Mouse (Mus musculus) olfactory bulb, adult 2 months (tissue): ENCODE results near the gene Tbc1d24. TPM values are rescaled to one million over a fixed set of nuclear protein-coding genes. Genes with fewer than 3 reads are reported as not detected.

ENCODE experiments used
- H3K27ac ChIP-seq: fragments of 200-500 bp; 2 replicates; pipeline ENCODE4 v1.5.1; 2012; ENCODE audit warnings: low read depth, low read length; ENCODE audit not compliant: insufficient read depth
- H3K4me1 ChIP-seq: fragments of 200-500 bp; 2 replicates; pipeline ENCODE4 v1.6.1; 2012; ENCODE audit warnings: low read length; ENCODE audit not compliant: control insufficient read depth, insufficient read depth
- H3K4me3 ChIP-seq: fragments of 200-500 bp; 2 replicates; pipeline ENCODE4 v1.5.1; 2012; ENCODE audit warnings: mild to moderate bottlenecking, low read depth, low read length, moderate library complexity; ENCODE audit not compliant: insufficient read depth
- CTCF ChIP-seq: fragments of 200-500 bp; IDR thresholded peaks from 2 replicates; pipeline ENCODE4 v1.5.1; 2012; ENCODE audit warnings: low read depth, mild to moderate bottlenecking, low read length, moderate library complexity; ENCODE audit not compliant: insufficient read depth
- POLR2A ChIP-seq: fragments of 200-500 bp; IDR thresholded peaks from 2 replicates; pipeline ENCODE4 v1.6.1; 2012; ENCODE audit warnings: mild to moderate bottlenecking, low read depth, low read length, moderate library complexity; ENCODE audit not compliant: insufficient read depth
- WGBS: fragments of 180-500 bp; shearing (Covaris S2); methylation state at CpG from one replicate; pipeline ENCODE4 v1.1.7; 2018; 5-methylcytosine and 5-hydroxymethylcytosine counted together
- polyA plus RNA-seq: library from polyadenylated mRNA; stranded (reverse); fragments of >200 nt; gene quantifications from 2 replicates; pipeline ENCODE4 v1.2.4, GENCODE M21; 2012; ENCODE audit warnings: low replicate concordance; ENCODE audit not compliant: missing spikeins, insufficient read depth, insufficient read length

Gene Tbc1d24
- polyA plus RNA-seq, 1 experiment: not detected

- Histone ChIP-seq H3K4me1 (peaks cover 21% of the 10 kb centered on the region), H3K4me3 (no peak overlapping the region), H3K27ac (no peak overlapping the region)
- TF ChIP-seq CTCF (no peak), POLR2A (no peak)
- 83% methylated on average over 5 of the region's 5 CpGs for WGBS
Measured at GRCm38 (mm10) chr17:24161466-24161865, 43.9 kb downstream of the Tbc1d24 start.

DNA sequence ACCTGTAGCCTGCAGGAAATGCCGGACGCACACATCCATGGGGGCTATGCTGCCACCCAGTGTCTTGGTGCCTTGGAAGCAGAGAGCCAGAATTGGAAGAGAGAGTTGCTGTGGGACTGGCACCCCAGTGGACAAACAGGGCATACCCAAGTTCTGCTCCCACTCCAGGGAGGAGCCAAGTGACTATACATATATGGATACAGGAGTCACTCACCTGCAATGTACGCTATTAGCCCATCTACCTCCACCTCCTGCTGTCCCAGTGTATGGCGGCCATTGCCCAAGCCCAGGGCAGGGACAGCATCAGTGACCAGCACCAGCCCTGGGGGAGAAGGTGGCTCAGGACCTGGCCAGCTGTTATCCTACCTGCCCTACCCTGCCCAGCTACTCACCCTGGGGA, 47.8 kb downstream of the Tbc1d24 start:
- Histone ChIP-seq H3K4me3 (no peak overlapping the region), H3K27ac (no peak overlapping the region), H3K4me1 (peaks cover 8% of the 10 kb centered on the region)
- 93% methylated on average over 4 of the region's 4 CpGs for WGBS
- TF ChIP-seq CTCF (no peak), POLR2A (no peak)

DNA sequence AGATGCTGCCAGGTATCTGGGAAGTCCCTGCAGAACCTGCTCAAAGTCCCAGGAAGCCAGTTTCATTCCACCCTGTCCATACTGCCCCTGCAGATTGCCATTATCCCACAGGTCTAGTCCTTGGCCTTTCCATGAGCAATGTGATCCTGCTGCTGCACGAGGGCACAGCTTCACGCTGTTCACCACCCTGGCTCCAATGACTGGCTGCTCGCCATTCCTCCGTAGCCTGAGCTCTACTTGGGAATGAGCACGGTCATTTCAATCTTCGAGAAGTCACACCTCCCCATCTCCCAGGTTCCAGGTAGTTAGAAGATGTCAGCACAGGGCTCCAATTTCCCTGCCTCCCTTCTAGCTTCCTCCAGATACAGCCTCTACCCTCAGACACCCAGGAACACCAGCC, 48.2 kb downstream of the Tbc1d24 start:
- TF ChIP-seq POLR2A (no peak), CTCF (no peak)
- WGBS: 89% methylated on average over 6 of the region's 6 CpGs

DNA sequence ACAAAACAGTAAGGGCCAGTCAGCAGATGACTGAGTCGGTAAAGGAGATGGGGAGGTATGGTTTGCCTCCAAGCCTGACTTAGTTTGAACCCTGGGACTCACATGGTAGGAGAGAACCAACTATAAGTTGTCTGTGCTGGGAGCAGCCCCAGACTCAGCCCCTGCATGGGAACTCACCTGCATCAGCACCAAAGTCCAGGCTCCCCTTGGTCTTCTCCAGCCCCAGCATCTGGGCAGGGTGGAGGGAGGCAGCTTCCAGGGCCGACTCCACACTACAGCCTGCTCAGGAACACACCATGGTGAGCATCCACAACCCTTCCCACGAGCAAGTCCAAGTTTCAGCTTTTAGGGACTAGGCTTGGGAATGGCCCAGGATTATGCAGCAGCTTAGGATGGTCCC, 49.0 kb downstream of the Tbc1d24 start:
- Histone ChIP-seq H3K4me1 (peaks cover 9% of the 10 kb centered on the region), H3K4me3 (no peak overlapping the region), H3K27ac (no peak overlapping the region)
- TF ChIP-seq CTCF (no peak), POLR2A (no peak)
- 89% methylated on average over 3 of the region's 3 CpGs for WGBS

More for the DNA sequence above, 48.2 kb downstream of the Tbc1d24 start:
- Histone ChIP-seq H3K27ac (no peak overlapping the region), H3K4me3 (no peak overlapping the region), H3K4me1 (peaks cover 10% of the 10 kb centered on the region)

- 94% methylated on average over 9 of the region's 9 CpGs for WGBS
- peaks cover 8% of the 10 kb centered on the region for H3K4me1 ChIP-seq
- no peak overlapping the region for H3K4me3 ChIP-seq
- no peak overlapping the region for H3K27ac ChIP-seq
- TF ChIP-seq POLR2A (no peak), CTCF (no peak)
Measured at GRCm38 (mm10) chr17:24155742-24156141, 49.6 kb downstream of the Tbc1d24 start.

DNA sequence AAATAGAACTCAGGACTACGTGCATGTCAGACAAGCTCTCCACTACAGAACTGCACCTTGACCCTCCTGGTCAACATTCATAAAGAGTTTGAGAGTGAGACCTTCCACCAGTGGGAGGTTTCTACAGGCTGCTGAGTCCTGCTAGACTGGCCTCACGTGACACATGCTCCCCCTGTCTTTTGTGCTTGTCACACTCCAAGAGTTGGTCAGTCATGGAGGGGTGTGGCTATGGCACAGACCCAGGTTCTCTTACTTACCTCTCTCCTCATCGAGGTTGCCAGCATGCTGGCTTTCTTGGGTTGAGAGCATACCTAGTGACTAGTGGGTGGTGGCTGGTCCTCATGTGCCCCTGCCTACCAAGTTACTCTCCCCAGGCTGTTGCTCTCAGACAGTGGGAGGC, 50.9 kb downstream of the Tbc1d24 start:
- WGBS: 74% methylated on average over 3 of the region's 3 CpGs

GRCm38 (mm10) chr17:24151890-24152563, 53.3 kb downstream of the Tbc1d24 start:
- WGBS: 1% methylated on average over 26 of the region's 26 CpGs

More for the DNA sequence above, 50.9 kb downstream of the Tbc1d24 start:
- Histone ChIP-seq H3K4me1 (peaks cover 8% of the 10 kb centered on the region), H3K27ac (no peak overlapping the region), H3K4me3 (no peak overlapping the region)
- TF ChIP-seq POLR2A: no peak
- no peak for TF ChIP-seq CTCF

DNA sequence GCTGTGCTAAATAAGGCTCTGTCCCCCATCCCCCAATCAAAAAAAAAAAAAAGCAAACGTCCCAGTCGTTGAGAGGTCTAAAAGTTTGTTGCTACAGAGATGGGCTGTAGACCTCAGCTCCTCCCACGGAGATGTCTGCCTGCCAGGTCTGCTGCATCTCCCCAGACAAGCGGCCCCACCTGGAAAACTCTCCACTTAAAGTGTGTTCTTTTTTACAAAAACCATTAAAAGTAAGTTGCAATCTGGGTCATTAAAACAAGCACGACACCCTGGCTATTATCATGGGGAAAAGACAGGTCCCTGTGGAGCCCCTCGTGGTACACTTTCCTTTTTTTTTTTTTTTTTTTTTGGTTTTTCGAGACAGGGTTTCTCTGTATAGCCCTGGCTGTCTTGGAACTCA, 54.0 kb downstream of the Tbc1d24 start:
- Histone ChIP-seq H3K27ac (no peak overlapping the region), H3K4me3 (no peak overlapping the region), H3K4me1 (peaks cover 8% of the 10 kb centered on the region)
- WGBS: 10% methylated on average over 7 of the region's 7 CpGs
- TF ChIP-seq POLR2A (no peak), CTCF (no peak)

More at GRCm38 (mm10) chr17:24151890-24152563, 53.3 kb downstream of the Tbc1d24 start:
- peak; percentile 50 for TF ChIP-seq CTCF
- TF ChIP-seq POLR2A: no peak
- peaks cover 8% of the 10 kb centered on the region for H3K4me1 ChIP-seq
- no peak overlapping the region for H3K27ac ChIP-seq
- H3K4me3 ChIP-seq: peak overlapping the region; percentile 34

GRCm38 (mm10) chr17:24150824-24151223, 54.5 kb downstream of the Tbc1d24 start, which contains the start of gene Pdpk1:
Pdpk1 (minus strand) TSS chr17:24150924.
- no peak within 1 kb of the TSS for H3K27ac ChIP-seq
- WGBS: 90% methylated on average over 2 of the region's 2 CpGs
- peaks cover 8% of the 10 kb centered on the region for H3K4me1 ChIP-seq
- peak within 1 kb of the TSS; percentile 34; the same call in 1 of the 2 replicates for H3K4me3 ChIP-seq
- TF ChIP-seq CTCF (no peak), POLR2A (no peak)

- 94% methylated on average over 7 of the region's 7 CpGs for WGBS
- no peak overlapping the region for H3K27ac ChIP-seq
- peaks cover 8% of the 10 kb centered on the region for H3K4me1 ChIP-seq
- TF ChIP-seq POLR2A (no peak), CTCF (no peak)
- no peak overlapping the region for H3K4me3 ChIP-seq
Measured at GRCm38 (mm10) chr17:24149421-24149820, 55.9 kb downstream of the Tbc1d24 start.
